Mouse (Mus musculus) adrenal gland, postnatal 36 days (tissue): ENCODE results near the gene Aak1. TPM values are rescaled to one million over a fixed set of nuclear protein-coding genes. Genes with fewer than 3 reads are reported as not detected.

ENCODE experiments used
- DNase-seq, 2 experiments: peaks; one replicate each; pipeline ENCODE4 v3.0.0; 2021; ENCODE audit warnings: mixed read lengths in 1 of 2
- total RNA-seq, 2 experiments: library from RNA; stranded (reverse); gene quantifications; 2 replicates each; pipeline ENCODE4 v1.2.3; 2021

The Aak1 gene
- total RNA-seq, 2 experiments from 2014 or later = 98.7 to 119 TPM

DNA sequence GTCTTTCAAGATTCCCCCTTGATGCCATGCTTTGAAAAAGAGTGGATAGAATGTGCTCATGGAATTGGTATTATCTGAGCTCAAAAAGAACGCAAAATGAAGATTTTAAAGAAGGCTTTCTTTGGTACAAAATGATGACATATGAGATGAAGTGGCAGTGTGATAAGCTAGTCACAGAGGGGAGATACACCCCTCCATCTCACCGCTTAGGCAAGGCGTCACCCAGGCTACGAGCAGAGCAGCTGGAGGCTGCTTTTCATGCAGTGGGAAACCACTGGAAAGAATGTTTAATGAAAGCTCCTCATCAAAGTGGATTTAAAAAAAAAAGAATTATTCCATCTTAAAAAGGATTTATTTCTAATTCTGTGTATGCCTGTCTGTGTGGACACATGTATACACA lies 37.5 kb downstream of the Aak1 start:
- no peak for DNase-seq

DNA sequence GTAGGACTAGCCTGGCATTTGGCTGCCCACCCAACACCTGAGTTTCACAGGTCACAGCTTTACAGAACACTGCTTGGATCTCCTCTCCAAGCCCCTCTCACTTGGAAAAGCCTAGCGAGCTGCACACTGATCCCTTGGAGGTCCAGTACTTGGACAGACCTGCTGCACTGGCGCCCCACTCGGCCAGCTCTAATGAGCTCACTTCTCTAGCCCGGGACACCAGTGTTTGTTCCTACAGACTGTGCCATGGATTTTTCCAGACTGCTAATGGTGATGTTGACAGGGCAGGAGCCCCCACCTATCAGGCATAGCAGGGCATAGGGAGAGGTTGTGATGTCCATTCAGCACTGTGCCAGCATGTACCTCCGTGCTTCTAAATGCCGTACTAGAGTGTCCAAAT lies 48.2 kb downstream of the Aak1 start:
- no peak for DNase-seq

GRCm38 (mm10) chr6:86899053-86899452 lies 49.7 kb downstream of the Aak1 start:
- DNase-seq = no peak

DNA sequence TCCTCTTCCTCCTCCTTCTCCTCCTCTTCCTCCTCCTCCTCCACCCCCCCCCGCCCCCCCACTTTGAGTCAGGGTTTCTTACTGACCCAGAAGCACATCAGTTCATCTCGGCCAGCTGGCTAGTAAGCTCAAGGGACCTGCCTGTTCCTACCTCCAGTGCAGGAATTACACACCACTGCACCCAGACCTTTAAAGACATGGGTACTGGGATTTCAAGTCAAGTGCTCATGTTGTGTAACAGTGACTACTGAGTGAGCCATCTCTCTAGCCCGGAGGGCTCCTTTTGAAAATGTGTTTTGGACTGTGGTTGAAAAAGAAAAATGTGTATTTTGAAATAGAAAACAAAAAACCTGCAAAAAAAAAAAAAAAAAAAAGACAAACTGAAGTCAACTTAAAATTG lies 50.6 kb downstream of the Aak1 start:
- DNase-seq = no peak

GRCm38 (mm10) chr6:86900546-86900945 lies 51.2 kb downstream of the Aak1 start:
- DNase-seq = peak in 1 of 2 experiments; percentile 20

DNA sequence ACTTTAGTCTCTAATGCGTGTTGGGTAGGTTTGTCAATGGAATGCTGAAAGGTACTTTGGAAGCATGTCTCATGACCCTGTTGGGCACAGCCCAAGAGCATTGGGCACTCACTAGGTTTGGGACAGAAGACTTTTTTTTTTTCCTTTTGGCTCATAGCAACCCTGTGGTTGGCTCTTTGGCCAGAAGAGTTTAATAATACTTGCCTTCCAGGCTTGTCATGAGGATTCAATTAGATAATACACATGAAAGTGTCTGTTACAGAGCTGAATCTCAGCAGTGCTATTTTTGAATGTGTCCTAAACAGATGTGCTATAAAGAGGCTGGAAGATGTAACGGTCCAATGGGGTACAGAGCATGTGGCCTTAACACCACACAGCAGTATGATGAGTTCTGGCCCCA lies 56.2 kb downstream of the Aak1 start:
- no peak for DNase-seq

DNA sequence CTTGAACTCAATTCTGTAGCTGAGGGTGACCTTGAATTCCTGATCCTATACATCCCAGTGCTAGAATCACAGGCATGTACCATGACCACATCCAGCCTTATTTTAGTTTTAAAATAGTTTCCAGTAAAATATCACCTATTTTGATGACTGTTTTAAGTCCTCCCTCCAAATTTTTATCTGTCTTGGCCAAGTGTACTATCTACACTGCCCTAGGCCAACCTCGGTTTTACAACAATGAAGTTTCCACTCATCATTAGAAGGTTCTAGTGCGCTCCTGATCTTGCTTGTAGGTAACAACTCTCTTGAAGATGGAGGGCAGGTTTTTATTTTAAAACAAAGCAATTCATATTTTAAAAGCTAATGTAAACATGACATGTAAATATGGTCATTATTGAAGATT lies 57.9 kb downstream of the Aak1 start:
- no peak for DNase-seq

- DNase-seq = no peak
Observed at GRCm38 (mm10) chr6:86908561-86909150, 59.3 kb downstream of the Aak1 start.

- DNase-seq = no peak
Observed at GRCm38 (mm10) chr6:86909881-86910280, 60.6 kb downstream of the Aak1 start.

DNA sequence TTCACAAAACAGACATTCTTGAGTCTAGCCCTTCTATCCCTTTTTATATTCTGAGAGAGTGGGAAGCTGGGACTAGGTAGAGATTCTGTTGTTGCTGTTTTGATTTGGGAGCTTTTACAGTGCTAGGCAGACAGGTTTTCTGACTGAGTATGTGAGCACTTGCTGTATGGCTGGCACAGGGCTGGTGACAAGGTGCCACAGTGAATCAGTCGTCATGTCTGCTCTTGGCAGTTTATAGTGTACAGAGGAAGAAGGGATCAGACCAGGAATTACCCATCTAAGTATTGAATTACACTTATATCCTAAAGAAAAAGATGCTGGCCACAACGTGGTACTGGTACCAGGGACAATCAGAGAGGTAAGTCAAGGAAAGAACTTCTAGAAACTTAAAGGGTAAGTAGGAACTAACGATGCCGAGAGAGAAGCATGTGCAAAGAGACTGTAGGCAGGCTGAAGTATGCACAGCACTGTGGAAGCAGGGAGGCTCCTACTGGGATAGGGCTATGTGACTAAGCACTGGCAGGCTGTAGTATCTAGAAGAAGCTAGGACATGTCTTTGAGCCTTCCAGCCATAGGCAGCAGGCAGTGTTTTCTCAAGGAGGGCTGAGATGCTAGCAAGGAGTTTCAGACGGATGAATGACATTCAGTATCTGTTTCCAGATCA lies 67.0 kb downstream of the Aak1 start:
- DNase-seq = no peak

GRCm38 (mm10) chr6:86917231-86917630 lies 67.9 kb downstream of the Aak1 start:
- DNase-seq = peak; percentile 35 to 40

GRCm38 (mm10) chr6:86918058-86918835 lies 68.9 kb downstream of the Aak1 start:
- peak; percentile 19 to 44 for DNase-seq

GRCm38 (mm10) chr6:86921880-86922279 lies 72.6 kb downstream of the Aak1 start:
- DNase-seq = peak; percentile 65 to 73

DNA sequence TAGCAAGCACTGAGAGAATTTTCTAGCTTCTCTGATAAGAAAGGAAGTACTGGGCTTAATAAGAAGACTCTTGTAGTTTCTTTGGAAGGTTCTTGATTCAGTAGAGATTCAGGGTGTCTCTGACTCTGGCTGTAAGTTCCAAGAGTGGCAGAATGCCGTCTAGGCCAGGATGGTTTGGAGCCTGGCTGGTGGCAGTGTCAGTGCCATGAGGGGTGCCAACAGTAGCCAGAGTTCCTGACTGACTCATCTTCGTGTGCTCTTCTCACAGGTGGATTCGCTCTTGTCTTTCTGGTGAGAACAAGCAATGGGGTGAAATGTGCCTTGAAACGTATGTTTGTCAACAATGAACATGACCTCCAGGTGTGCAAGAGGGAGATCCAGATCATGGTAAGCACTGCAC lies 75.4 kb downstream of the Aak1 start:
- no peak for DNase-seq

- DNase-seq = no peak
Observed at GRCm38 (mm10) chr6:86934541-86934940, 85.2 kb downstream of the Aak1 start.

- no peak for DNase-seq
Observed at GRCm38 (mm10) chr6:86939797-86940196, 90.5 kb downstream of the Aak1 start.

- DNase-seq = no peak
Observed at GRCm38 (mm10) chr6:86940966-86941365, 91.6 kb downstream of the Aak1 start.

GRCm38 (mm10) chr6:86947100-86947499 lies 97.8 kb downstream of the Aak1 start:
- no peak for DNase-seq

DNA sequence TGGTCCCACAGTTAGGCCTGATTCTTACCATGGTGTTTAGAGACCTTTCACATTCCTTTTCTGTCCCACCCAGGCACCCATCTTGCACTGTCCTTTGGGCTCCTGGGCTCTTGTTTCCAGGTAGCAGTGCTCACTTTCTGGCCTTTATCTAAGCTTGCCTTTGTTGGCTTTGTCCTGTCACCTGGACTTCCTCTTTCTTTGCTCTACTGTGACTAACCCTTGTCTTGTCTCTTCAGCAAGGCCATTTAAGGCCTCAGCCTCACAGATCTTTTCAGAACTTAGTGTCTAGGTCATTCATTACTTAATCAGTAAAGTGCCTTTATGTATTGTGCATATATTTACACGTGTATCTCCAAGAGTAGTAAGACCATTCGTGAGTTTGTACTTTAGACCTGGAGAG lies 99.4 kb downstream of the Aak1 start:
- no peak for DNase-seq

- DNase-seq = no peak
Observed at GRCm38 (mm10) chr6:86950141-86950540, 100.8 kb downstream of the Aak1 start.

- DNase-seq = no peak
Observed at GRCm38 (mm10) chr6:86950733-86951255, 101.5 kb downstream of the Aak1 start.

GRCm38 (mm10) chr6:86955741-86956140 lies 106.4 kb downstream of the Aak1 start:
- DNase-seq = no peak

GRCm38 (mm10) chr6:86956206-86956605 lies 106.9 kb downstream of the Aak1 start:
- no peak for DNase-seq
